Mouse (Mus musculus) neural tube, embryonic 14.5 days (tissue): Measurements from ENCODE around the gene Fam84b. TPM values are rescaled to one million over a fixed set of nuclear protein-coding genes. Genes with fewer than 3 reads are reported as not detected.

Source experiments
- ATAC-seq: fragments of 200-750 bp; cut with Nextera tagmentation; 2 replicates; pipeline ENCODE4 v1.8.0; 2017; ENCODE audit warnings: low read depth, mild to moderate bottlenecking, moderate TSS enrichment, moderate library complexity
- H3K27ac ChIP-seq: fragments of 300-500 bp; sonication (generic); 2 replicates; pipeline ENCODE4 v1.5.1; 2014; ENCODE audit warnings: low read depth, mild to moderate bottlenecking, control low read depth, low read length, moderate library complexity, mixed read lengths
- H3K27me3 ChIP-seq: fragments of 300-500 bp; sonication (generic); 2 replicates; pipeline ENCODE4 v1.6.1; 2014; ENCODE audit warnings: low read length; ENCODE audit not compliant: control insufficient read depth, insufficient read depth
- H3K36me3 ChIP-seq: fragments of 300-500 bp; sonication (generic); 2 replicates; pipeline ENCODE4 v1.6.1; 2014; ENCODE audit warnings: low read length, mixed read lengths; ENCODE audit not compliant: control insufficient read depth, insufficient read depth
- H3K4me1 ChIP-seq: fragments of 300-500 bp; sonication (generic); 2 replicates; pipeline ENCODE4 v1.6.1; 2014; ENCODE audit warnings: low read length; ENCODE audit not compliant: control insufficient read depth, insufficient read depth
- H3K4me2 ChIP-seq: fragments of 300-500 bp; sonication (generic); 2 replicates; pipeline ENCODE4 v1.6.1; 2014; ENCODE audit warnings: mild to moderate bottlenecking, low read depth, low read length, control low read depth
- H3K4me3 ChIP-seq: fragments of 300-500 bp; sonication (generic); 2 replicates; pipeline ENCODE4 v1.5.1; 2014; ENCODE audit warnings: low read depth, low read length, control low read depth, mixed read lengths
- H3K9ac ChIP-seq: fragments of 300-500 bp; sonication (generic); replicated peaks from 2 replicates; pipeline ENCODE4 v1.6.1; 2014; ENCODE audit warnings: low read depth, mild to moderate bottlenecking, control low read depth, low read length, mixed read lengths
- H3K9me3 ChIP-seq: fragments of 300-500 bp; sonication (generic); 2 replicates; pipeline ENCODE4 v1.6.1; 2016; ENCODE audit warnings: low read length; ENCODE audit not compliant: control insufficient read depth
- WGBS: fragments of 180-500 bp; shearing (Covaris S2); extraction: QIAGEN DNeasy Blood & Tissue Kit; methylation state at CpG from one replicate; pipeline ENCODE4 v1.1.7; 2014; 5-methylcytosine and 5-hydroxymethylcytosine counted together
- polyA plus RNA-seq: library from polyadenylated mRNA; unstranded; fragments of >200 nt; fragmentation: Nextera tagmentation; extraction: Ambion mirVana; gene quantifications from 2 replicates; pipeline ENCODE4 v1.2.1, GENCODE M21; 2014

Fam84b gene
- polyA plus RNA-seq, 1 experiment from 2014 or later: 7.0 TPM

DNA sequence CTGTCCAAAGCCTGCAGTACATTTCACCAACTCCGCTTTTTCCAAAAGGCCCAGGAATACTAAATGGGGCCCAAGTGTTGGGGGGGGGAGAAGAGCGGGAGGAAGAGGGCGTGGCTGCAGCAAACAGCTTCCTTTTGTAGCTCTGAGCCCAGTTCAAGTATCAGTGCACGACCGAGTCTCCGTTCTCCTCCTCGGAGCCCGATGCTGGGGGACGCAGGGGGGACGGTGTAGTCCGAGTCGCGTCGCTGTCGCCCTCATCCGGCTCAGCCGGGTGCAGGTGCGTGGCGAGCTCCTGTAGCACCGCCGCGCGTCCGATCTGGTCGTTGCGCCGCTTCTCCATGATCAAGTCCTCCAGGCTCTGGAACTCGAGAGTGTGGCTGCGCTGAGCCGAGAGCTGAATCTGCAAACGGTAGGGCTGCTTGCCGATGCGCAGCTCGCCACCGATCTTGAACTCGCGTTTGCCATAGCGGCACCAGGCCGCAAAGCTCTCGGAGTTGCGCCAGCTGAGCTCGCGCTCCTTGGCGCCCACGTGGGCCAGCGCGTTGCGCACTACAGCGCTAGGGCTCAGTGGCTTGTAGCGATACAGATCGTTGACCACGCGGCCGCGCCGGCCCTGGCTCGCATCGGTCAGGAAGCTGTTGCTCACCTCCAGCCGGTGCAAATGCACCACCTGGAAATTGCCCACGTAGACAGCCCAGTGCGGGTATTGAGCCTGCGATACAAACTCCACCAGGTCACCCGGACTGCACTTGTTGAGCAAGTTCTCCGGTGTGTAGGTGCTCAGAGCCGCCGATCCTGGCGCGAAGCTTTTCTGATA is 30.6 kb downstream of the Fam84b start:
- peak overlapping the region; percentile 77 for H3K27ac ChIP-seq
- H3K4me2 ChIP-seq: peak overlapping the region; percentile 100
- H3K9ac ChIP-seq: peak overlapping the region; percentile 72
- peaks cover 11% of the 10 kb centered on the region; the same call in 1 of the 2 replicates for H3K4me1 ChIP-seq
- no peaks in the 10 kb centered on the region for H3K27me3 ChIP-seq
- peak; percentile 82 for ATAC-seq
- H3K9me3 ChIP-seq: no peaks in the 10 kb centered on the region
- H3K36me3 ChIP-seq: no peaks in the 10 kb centered on the region
- WGBS: under 1% methylated on average over 68 of the region's 68 CpGs
- H3K4me3 ChIP-seq: peak overlapping the region; percentile 78

DNA sequence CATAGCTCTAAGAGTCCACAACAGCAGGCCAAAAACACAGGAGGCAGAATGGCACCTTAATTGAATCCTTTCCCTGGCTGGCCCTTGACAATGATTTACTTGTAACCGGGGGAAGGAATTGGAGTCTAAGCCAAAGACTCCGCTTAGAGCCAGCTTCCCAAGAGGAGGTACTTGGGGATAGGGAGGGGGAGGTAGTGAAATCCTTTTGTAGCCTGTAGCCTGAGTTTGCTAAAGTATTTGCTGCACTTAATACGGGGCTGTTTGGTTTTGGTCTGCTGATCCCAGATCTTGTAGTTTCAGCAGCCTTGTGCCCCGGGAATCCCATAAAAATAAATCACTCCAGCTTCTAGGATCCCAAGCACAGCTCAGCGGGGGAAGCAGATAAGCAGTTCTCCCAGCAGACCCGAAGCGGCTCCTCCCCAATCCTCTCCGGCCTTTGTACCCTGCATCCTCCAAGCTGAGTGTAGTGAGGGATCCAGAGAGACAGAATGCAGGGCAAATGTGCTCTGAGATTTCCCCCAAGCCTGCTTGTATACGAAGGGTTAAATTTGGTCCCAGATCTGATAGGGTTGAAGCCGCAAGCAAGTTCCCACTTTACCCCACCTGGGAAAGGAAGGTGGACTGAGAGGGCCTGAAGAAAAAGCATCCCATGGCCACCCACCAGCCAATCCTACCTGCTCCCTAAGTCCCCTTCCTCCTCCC is 31.3 kb downstream of the Fam84b start:
- Histone ChIP-seq H3K4me3 (peak overlapping the region; percentile 78), H3K36me3 (no peaks in the 10 kb centered on the region), H3K27me3 (no peaks in the 10 kb centered on the region), H3K9ac (peak overlapping the region; percentile 72), H3K27ac (peak overlapping the region; percentile 77), H3K9me3 (no peaks in the 10 kb centered on the region), H3K4me1 (peaks cover 11% of the 10 kb centered on the region; the same call in 1 of the 2 replicates), H3K4me2 (peak overlapping the region; percentile 100)
- 1% methylated on average over 10 of the region's 10 CpGs for WGBS
- peak; percentile 38 for ATAC-seq

DNA sequence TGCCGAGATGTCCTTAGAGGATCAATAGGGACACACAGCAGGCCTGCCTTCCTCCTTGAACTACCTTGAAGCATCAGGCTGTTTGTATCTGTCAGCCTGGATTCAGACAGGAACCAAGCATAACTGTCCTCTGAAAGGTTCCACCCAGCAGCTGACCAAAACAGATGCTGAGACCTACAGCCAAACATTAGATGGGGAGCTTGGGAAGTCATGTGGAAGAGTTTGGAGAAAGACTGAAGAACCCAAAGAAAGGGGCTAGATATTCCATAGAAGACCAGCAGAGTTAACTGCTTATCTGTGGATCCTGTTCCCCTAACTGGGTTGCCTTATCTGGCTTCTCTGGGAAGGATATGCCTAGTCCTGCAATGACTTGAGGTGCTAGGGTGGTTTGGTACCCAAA is 35.1 kb downstream of the Fam84b start:
- no peaks in the 10 kb centered on the region for H3K36me3 ChIP-seq
- H3K27ac ChIP-seq: no peak overlapping the region
- H3K4me2 ChIP-seq: no peak overlapping the region
- WGBS: 84% methylated on average over 1 of the region's 1 CpGs
- peaks cover 11% of the 10 kb centered on the region; the same call in 1 of the 2 replicates for H3K4me1 ChIP-seq
- no peak for ATAC-seq
- no peak overlapping the region for H3K4me3 ChIP-seq
- no peak overlapping the region for H3K9ac ChIP-seq
- no peaks in the 10 kb centered on the region for H3K9me3 ChIP-seq
- no peaks in the 10 kb centered on the region for H3K27me3 ChIP-seq

DNA sequence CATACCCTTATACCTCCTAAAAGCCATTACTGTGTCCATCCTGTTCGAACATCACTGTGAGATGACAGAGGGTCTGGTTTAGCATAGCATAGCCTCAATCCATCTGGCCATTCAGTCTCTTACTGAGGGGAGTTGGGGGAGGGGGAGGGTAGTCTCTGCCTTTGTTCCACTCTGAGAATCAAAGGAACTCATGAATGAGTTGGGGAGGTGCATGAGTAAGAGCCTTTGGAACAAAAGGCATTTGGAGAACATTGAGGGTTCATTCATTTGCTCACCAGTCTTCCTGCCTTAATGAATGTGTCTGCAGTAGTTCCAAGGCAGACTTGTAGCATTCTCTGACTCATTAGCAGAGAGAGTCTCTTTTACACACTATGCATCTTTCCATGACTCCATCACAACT is 37.1 kb downstream of the Fam84b start:
- WGBS: 24% methylated on average over 1 of the region's 1 CpGs
- H3K4me1 ChIP-seq: peaks cover 1% of the 10 kb centered on the region; the same call in 1 of the 2 replicates
- no peak for ATAC-seq
- H3K36me3 ChIP-seq: no peaks in the 10 kb centered on the region
- no peak overlapping the region for H3K4me3 ChIP-seq
- H3K27me3 ChIP-seq: no peaks in the 10 kb centered on the region
- H3K9ac ChIP-seq: no peak overlapping the region
- no peak overlapping the region for H3K27ac ChIP-seq
- H3K9me3 ChIP-seq: no peaks in the 10 kb centered on the region
- H3K4me2 ChIP-seq: no peak overlapping the region

DNA sequence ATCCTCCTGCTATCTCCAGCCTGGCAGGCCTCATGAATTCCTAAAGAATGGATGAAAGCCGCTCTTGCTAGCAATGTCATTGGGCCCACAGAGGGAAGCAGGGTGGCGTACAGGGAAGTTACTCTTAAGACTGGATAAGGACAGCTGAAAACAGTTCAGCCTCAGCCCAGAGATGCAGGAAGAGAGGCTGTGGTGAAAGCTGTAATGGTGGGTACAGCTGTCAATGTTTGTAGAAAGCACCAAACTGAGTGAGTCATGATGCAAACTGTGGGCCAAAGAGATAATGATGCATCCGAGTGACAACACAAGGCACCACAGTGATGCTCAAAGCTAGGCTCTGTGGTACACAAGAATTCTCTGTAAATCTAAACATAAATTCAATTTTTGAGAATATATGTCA is 39.0 kb downstream of the Fam84b start:
- ATAC-seq: no peak
- Histone ChIP-seq H3K9me3 (no peaks in the 10 kb centered on the region), H3K27ac (no peak overlapping the region), H3K36me3 (no peaks in the 10 kb centered on the region), H3K4me2 (no peak overlapping the region), H3K4me1 (no peaks in the 10 kb centered on the region), H3K4me3 (no peak overlapping the region), H3K9ac (no peak overlapping the region), H3K27me3 (no peaks in the 10 kb centered on the region)
- 89% methylated on average over 3 of the region's 3 CpGs for WGBS

DNA sequence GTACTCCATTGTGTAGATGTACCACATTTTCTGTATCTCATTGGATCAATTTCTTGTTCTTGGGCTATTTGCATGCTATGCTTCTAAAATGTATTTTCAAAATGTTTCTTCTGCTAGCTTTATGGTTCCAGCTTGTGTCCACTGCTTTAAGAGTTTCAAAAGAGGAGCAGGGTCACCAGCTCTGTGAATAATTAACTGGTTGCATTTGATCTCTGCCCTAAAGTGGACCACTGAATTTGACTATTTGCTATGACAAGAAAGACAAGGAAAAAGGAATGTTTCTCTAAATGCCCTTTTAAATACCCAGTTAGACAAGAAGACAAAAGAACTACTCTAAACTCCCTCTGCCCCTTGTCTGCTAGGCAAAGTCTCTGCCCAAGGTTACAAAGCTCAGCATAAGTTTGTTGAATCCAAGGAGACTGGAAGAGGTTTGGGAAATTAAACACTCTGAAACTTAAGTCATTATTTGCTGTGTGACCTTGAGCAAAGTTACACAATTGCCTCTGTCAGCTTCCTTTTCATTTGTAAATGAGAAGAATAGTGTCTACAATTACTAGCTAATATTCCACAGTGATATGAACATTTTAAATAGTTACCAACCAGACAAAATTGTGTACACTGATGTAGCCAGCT is 60.4 kb downstream of the Fam84b start:
- Histone ChIP-seq H3K4me2 (no peak overlapping the region), H3K9me3 (no peaks in the 10 kb centered on the region), H3K27me3 (no peaks in the 10 kb centered on the region), H3K27ac (no peak overlapping the region), H3K36me3 (no peaks in the 10 kb centered on the region), H3K4me3 (no peak overlapping the region), H3K4me1 (no peaks in the 10 kb centered on the region), H3K9ac (no peak overlapping the region)
- no peak for ATAC-seq

DNA sequence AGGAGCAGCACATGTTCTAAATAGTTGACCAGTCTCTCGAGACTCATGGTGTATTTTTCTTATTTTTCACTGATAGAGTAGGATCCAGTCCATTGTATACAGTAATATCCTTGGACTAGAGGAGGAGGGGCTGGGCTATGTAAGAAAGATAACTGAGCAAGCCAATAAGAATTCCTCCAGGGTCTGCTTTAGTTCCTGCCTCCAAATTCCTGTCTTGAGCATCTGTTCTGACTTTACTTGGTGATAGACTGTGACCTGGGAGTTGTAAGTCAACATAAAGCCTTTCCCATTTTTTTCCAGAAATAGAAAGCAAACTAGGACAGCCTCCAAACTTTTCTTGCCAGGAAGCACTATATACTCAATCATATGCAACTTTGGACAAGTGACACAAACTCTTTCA is 64.5 kb downstream of the Fam84b start:
- H3K9me3 ChIP-seq: no peaks in the 10 kb centered on the region
- H3K4me2 ChIP-seq: no peak overlapping the region
- 81% methylated on average over 1 of the region's 1 CpGs for WGBS
- H3K9ac ChIP-seq: no peak overlapping the region
- ATAC-seq: no peak
- no peak overlapping the region for H3K4me3 ChIP-seq
- H3K4me1 ChIP-seq: no peaks in the 10 kb centered on the region
- no peaks in the 10 kb centered on the region for H3K27me3 ChIP-seq
- H3K27ac ChIP-seq: no peak overlapping the region
- no peaks in the 10 kb centered on the region for H3K36me3 ChIP-seq

DNA sequence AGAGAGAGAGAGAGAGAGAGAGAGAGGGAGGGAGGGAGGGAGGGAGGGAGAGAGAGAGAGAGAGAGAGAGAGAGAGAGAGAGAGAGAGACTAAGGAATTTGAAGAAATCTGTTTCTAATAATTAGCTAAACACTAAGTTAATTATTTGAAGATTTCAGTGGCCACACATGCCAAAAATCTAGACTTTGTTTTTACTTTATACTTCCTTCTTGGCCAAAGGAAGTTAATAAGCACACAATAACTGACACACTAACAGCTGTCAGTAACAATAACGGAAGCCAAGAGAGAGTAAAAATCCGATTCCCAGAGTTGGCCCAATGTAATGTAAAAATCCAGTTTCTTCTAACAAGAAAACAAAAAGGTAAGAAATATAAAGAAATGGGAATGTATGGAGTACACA is 69.8 kb downstream of the Fam84b start:
- WGBS: 86% methylated on average over 2 of the region's 2 CpGs
- Histone ChIP-seq H3K36me3 (no peaks in the 10 kb centered on the region), H3K9me3 (no peaks in the 10 kb centered on the region), H3K9ac (no peak overlapping the region), H3K4me3 (no peak overlapping the region), H3K4me1 (no peaks in the 10 kb centered on the region), H3K27ac (no peak overlapping the region), H3K27me3 (no peaks in the 10 kb centered on the region), H3K4me2 (no peak overlapping the region)
- no peak for ATAC-seq

DNA sequence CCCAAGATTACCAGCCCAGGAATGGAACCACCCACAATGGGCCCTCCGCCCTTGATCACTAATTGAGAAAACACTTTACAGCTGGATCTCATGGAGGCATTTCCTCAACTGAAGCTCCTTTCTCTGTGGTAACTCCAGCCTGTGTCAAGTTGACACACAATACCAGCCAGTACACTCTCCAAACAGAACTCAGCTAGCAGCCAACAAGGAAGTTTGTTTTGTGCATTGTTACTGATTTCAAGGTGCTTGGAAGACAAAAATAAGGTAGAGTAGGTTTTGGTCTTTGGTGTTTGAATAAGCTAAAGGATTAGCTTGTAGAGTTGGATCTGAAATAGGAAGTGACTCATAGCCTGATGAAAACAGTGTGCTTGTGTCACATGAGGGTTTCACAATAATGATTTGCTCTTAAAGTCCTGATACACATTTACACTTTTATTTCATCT is 74.0 kb downstream of the Fam84b start:
- Histone ChIP-seq H3K9me3 (no peaks in the 10 kb centered on the region), H3K36me3 (no peaks in the 10 kb centered on the region), H3K27ac (no peak overlapping the region), H3K9ac (no peak overlapping the region), H3K27me3 (no peaks in the 10 kb centered on the region), H3K4me3 (no peak overlapping the region), H3K4me2 (no peak overlapping the region), H3K4me1 (no peaks in the 10 kb centered on the region)
- ATAC-seq: no peak
- WGBS: 88% methylated on average over 1 of the region's 1 CpGs
